Mouse (Mus musculus): ENCODE results near the gene Srgap1.

Gene Srgap1

DNA sequence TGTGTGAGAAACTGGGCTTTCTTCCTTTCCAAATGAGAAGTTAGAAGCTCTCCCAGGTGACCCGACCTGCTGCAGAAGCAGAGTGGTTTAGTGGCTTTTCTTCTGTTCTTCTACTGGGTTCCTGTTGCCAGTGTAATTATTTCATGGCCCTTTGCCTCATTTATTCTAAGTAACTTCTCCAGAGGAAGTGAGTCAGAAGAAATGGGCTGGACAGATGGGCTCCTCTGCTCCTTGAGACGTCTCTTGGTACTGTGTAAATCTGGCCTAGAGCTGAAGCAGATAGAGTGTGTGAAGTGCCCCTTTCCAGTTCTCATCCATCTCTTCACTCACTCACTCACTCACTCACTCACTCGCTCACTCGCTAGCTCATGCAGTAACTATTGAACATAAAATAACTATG, 290.4 kb downstream of the Srgap1 start:
- DNase-seq: no peak

DNA sequence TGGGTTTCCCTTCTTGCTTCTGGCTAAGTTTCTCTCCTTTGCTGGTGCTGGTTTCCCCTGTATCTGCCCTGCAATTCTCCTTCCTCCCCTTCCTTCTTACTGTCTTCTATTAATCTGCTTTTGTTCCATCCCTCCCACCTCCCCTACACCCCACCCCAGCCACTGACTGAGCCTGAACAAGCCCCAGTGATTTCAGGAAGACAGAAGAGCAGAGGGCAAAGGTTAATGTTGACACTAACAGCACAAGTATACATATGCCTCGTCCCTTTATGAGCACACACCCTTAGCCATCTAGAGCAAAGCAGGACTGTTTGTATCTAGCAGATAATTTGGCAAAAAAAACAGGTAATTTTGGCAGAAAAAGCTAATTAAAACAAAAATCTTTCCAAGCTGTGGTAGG, 291.3 kb downstream of the Srgap1 start:
- no peak for DNase-seq

DNA sequence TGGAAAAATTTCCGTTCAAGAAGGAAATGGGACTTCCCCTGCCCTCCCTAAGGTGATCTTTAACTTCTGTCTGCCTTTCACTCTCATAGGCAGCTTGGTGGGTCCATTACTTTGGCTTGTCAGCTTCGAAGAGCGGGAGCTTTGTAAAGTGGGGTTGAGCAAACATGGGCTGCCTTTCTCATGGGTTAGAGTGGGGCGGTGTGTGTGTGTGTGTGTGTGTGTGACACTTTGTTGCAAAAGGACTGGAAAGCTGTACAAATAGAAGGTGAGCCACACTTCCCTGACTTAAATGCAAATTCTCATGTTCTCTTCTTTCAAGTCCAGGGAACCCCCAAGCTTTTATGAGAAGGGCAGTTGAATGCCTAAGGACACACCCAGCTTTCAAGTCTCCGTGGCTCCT, 292.9 kb downstream of the Srgap1 start:
- DNase-seq: no peak

DNA sequence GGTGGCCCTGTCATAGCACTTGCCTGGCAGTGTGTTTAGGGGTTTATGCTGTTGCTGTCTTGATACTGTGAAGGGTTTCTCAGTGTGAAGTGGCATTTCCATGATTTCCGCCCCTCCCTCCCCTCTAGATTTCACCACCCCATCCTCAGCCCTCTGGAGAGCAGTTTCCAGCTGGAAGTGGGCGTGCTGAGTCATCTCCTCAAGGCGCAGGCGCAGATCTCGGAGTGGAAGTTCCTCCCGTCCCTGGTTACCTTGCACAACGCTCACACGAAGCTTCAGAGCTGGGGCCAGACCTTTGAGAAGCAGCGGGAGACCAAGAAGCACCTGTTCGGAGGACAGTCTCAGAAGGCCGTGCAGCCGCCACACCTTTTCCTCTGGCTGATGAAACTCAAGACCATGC, 296.9 kb downstream of the Srgap1 start:
- no peak for DNase-seq

DNA sequence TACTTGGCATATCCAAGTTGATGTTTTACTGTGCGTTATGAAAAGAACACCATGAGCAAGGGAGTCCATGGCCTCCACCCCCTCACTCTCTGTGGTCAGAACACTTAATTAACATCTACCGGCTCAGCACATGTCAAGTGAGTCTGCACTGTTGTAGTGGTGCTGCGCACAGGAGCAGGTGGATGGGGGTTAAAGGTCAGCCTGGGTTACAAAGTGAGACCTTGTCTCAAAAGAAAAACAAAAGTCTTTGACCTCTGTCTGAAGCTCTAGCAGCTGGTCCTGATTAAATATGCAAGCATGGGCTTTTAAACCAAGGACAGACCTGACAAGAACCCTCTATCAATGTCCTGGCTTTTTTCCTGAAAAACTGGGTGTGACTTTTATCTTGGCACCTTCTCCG, 304.8 kb downstream of the Srgap1 start:
- DNase-seq: no peak

DNA sequence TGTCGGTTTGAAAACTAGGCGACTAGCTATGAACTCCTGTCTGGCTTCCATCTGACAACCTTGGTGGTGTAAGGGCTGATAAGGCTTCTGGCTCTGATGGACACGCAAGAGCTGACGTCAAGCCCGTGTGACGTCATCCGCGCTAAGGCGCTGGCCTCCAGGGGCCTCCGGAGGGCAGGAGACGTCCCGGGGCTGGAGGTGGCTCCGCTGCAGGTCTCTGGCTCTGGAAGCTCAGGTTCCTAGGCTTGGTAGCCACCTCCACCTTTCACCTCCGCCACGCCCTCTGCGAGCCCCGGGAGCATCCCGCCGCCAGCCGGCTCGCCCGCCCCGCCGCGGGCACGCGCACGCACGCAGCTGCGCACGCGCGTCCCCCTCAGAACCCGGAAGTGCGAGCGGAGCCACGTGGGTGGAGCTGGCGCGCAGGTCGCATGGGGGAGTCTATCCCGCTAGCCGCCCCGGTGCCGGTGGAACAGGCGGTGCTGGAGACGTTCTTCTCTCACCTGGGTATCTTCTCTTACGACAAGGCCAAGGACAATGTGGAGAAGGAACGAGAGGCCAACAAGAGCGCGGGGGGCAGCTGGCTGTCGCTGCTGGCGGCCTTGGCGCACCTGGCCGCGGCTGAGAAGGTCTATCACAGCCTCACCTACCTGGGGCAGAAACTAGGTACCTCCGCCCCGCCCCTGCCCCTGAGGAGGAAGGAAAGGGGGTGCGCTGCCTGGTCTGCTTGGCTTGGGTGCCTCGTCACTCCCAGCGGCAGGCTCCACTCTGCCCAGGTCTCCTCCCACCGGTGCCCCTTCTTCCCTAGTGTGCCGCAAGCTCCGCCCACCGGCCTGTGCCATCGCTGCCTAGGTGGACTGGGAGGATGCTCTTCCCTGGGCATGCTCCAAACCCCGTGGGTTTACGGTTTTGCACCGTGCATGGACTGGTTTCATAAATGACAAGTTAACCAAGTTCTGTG, 307.3 kb downstream of the Srgap1 start, which contains the start of gene BC048403:
TSS of gene BC048403 (plus strand) at position 390 of the 958 bp plus-strand sequence.
- DNase-seq: peak; percentile 92

DNA sequence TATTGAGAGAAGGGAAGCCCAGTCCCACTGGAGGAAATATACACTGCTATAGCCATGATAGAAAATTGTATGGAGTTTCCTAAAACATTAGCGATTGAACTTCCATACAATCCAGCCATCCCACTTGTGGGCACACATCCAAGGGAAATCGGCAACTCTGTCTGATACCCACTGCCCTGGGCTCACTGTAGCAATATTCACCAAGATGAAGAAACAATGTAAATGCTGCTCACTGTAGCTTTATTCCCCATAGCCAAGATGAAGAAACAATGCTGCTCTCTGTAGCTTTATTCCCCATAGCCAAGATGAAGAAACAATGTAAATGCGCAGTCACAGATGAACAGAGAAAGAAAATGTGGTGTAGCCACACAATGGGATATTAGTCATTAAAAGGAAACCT, 309.9 kb downstream of the Srgap1 start:
- DNase-seq: no peak

DNA sequence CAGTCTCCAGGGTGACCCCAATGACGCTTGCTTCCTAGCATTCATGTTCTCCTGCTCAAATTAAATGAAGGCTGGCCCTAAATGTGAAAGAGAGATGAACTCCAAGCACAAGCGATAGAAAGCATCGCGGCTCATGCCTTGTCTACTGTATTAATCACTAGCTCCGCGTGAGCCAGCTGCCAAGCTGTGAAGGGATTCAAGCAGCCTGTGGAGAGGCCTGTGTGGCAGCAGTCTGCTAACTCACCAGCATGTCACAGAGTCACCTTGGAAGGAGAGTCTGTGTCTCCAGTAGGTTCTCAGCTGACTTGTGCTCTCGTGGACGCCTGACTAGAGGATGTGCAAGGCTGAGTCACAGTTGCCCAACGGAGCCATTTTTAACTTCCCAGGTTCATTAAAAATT, 314.6 kb downstream of the Srgap1 start:
- DNase-seq: no peak

DNA sequence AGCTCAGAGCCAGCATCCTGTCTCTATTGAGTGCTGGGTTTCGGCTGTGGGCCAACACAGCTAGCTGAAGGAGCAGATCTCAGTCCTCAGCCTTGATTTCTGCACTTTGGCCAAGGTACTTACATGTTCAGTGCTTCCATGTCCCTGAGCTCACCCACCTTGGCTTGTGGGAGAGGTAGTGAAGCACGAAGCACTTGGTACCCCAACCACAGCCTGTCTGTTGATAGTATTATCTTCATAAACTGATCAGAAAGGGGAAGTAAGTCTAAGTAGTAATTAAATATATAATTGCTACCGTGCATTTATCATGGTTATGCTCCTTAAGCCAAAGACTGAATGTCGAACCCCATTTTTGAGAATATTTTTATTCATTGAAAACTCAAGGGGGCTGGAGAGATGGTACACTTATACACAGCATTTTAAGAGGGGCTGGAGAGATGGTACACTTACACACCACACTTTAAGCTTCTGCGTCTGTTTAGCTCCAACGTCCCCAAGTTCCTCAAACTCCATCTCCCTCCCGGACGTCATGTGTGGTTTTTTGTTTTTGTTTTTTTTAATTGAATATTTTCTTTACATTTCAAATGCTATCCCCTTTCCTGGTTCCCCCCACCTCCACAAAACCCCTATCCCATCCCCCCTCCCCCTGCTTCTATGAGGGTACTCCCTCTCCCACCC, 315.9 kb downstream of the Srgap1 start:
- no peak for DNase-seq

All from kidney, postnatal 14 days (tissue).